Mouse (Mus musculus): Measurements from ENCODE around the gene H1fnt. TPM values are rescaled to one million over a fixed set of nuclear protein-coding genes. Genes with fewer than 3 reads are reported as not detected.

Gene H1fnt
- polyA plus RNA-seq, 1 experiment = not detected

DNA sequence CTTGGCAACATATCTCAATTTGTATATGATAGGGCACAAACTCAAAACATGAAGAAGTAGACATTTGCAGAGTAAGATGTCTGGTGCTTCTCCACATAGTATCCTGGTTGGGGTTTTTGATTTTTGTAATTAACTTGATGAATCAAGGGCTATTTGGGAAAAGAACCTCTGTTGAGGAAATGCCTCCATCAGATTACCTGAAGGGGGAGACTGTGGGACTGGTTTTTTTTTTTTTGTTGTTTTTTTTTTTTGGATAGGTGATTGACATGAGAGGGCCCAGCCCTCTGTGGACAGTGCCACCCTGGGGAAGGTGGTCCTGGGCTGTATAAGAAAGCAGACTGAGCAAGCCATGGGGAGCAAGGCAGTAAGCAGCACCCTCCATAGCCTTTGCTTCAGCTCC, 34.7 kb downstream of the H1fnt start:
- TF ChIP-seq POLR2A (IDR thresholded peaks at IDR 0.05; ENCODE audit: borderline replicate concordance, extremely low read depth, insufficient read depth, insufficient read length, poor library complexity, severe bottlenecking) = no peak
- no peak for TF ChIP-seq CTCF (IDR thresholded peaks at IDR 0.05; ENCODE audit: borderline replicate concordance, extremely low read depth, insufficient read depth, insufficient read length)
- DNase-seq (ENCODE audit: low read depth) = no peak

DNA sequence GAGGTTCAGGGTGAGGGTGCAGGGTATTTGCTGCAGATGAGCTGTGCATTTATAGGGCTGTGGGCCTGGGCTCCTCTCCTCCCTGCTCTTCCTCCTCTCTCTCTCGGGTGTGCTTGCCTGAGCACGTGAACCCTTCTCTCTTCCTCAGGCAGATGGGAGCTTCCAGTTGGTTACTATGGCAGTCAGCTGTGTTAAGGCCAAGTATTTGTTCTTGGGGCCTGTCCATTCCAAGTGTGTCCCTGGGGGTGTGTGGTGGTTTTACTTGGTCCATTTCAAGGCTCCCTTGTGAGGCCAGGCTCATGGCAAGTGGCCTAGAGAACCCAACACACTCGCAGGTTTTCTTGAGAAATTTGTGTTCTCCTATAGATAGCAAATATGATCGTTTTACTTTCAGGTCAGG, 36.2 kb downstream of the H1fnt start, which contains the start of the genes Gm44579 and Olfr287:
TSS of gene Gm44579 (minus strand) at position 101 of the 400 bp plus-strand sequence.
TSS of gene Olfr287 (minus strand) at position 180 of the 400 bp plus-strand sequence.
- no peak for DNase-seq (ENCODE audit: low read depth)
- TF ChIP-seq CTCF (IDR thresholded peaks at IDR 0.05; ENCODE audit: borderline replicate concordance, extremely low read depth, insufficient read depth, insufficient read length) (no peak), POLR2A (IDR thresholded peaks at IDR 0.05; ENCODE audit: borderline replicate concordance, extremely low read depth, insufficient read depth, insufficient read length, poor library complexity, severe bottlenecking) (no peak)

DNA sequence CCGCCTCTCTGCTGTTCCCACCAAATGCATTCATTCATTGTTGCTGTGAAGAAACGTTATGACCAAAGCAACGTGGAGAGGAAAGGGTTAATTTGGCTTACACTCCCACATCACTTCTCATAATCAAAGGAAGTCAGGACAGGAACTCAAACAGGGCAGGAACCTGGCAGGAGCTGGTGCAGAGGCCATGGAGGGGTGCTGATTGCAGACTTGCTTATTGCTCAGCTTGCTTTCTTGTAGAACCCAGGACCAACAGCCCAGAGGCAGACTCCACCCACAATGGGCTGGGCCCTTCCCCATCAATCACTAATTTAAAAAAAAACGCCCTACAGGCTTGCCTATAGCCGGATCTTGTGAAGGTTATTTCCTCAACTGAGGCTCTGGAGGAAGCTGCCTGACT, 43.0 kb downstream of the H1fnt start:
- TF ChIP-seq CTCF (IDR thresholded peaks at IDR 0.05; ENCODE audit: borderline replicate concordance, extremely low read depth, insufficient read depth, insufficient read length) = no peak
- no peak for TF ChIP-seq POLR2A (IDR thresholded peaks at IDR 0.05; ENCODE audit: borderline replicate concordance, extremely low read depth, insufficient read depth, insufficient read length, poor library complexity, severe bottlenecking)
- no peak for DNase-seq (ENCODE audit: low read depth)

DNA sequence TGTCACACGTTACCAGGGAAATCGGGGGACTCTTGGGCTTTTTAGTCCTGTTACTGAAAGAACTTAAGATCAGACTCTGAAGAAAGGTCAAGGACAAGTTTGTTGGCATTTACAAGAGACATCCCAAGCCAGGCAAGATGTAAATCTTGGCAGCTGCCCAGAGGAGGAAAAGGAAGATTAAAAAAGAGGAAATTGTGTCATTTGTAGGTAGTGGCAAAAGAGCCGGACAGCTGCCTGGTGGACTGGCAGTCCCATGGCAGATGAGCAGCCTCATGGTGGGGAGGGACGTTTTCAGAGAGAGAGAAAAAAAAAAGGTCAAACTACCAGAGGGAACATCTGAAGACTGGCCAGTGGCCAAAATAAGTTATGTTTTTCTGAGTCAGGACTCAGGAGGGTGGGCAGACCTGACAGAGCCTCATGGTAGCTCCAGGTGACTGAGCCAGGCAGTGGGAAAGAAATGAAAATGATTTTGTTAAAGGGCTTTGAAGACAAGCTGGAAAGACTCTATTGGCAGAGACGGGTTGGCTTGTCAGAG, 43.7 kb downstream of the H1fnt start:
- no peak for TF ChIP-seq CTCF (IDR thresholded peaks at IDR 0.05; ENCODE audit: borderline replicate concordance, extremely low read depth, insufficient read depth, insufficient read length)
- no peak for TF ChIP-seq POLR2A (IDR thresholded peaks at IDR 0.05; ENCODE audit: borderline replicate concordance, extremely low read depth, insufficient read depth, insufficient read length, poor library complexity, severe bottlenecking)
- no peak for DNase-seq (ENCODE audit: low read depth)

DNA sequence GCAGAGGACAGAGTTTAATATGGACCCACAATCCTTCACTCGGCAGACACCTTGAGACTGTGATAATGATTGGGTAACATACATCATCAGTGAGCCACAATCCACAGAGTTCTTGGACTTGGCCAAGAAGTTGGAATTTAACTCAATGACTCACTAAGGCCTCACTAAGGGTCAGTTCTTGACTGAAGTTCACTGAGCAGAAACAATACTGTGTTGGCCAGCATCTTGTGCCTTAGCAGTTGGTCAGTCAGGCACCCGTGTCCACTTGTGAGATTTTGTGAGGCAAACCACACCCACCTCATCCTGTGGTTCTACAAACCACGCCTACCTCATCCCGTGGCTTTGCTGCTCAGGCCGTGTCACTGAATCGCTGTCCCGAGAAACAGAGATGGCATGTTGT, 47.4 kb downstream of the H1fnt start:
- TF ChIP-seq POLR2A (IDR thresholded peaks at IDR 0.05; ENCODE audit: borderline replicate concordance, extremely low read depth, insufficient read depth, insufficient read length, poor library complexity, severe bottlenecking) (no peak), CTCF (IDR thresholded peaks at IDR 0.05; ENCODE audit: borderline replicate concordance, extremely low read depth, insufficient read depth, insufficient read length) (no peak)

More for the DNA sequence above, 47.4 kb downstream of the H1fnt start:
- no peak for DNase-seq (ENCODE audit: low read depth)

Other genes with a start within 250 kb of the H1fnt start
- 96.7 and 102 TPM in 2 replicates for gene Pfkm, start 164.7 kb downstream of the H1fnt start, polyA plus RNA-seq (2012; rRNA removed)
- gene Senp1, start 163.5 kb downstream of the H1fnt start, polyA plus RNA-seq (2012; rRNA removed) = 20.0 and 25.3 TPM in 2 replicates
- 53.9 and 60.1 TPM in 2 replicates for gene Asb8, start 91.7 kb downstream of the H1fnt start, polyA plus RNA-seq (2012; rRNA removed)
- gene Ccdc184, start 90.1 kb downstream of the H1fnt start, polyA plus RNA-seq (2012; rRNA removed) = 43.2 and 59.2 TPM in 2 replicates
- gene Olfr288, start 61.8 kb downstream of the H1fnt start, polyA plus RNA-seq (2012; rRNA removed) = not detected in 2 replicates
- gene Gm44579, start 36.3 kb downstream of the H1fnt start, polyA plus RNA-seq (2012; rRNA removed) = not detected in 2 replicates
- gene Olfr287, start 36.2 kb downstream of the H1fnt start, polyA plus RNA-seq (2012; rRNA removed) = not detected in 2 replicates
- not detected in 2 replicates for gene Olfr286, start 22.8 kb downstream of the H1fnt start, polyA plus RNA-seq (2012; rRNA removed)
- 7.7 and 13.9 TPM in 2 replicates for gene Zfp641, start 38.9 kb upstream of the H1fnt start, polyA plus RNA-seq (2012; rRNA removed)
- gene Olfr285, start 60.1 kb upstream of the H1fnt start, polyA plus RNA-seq (2012; rRNA removed) = not detected in 2 replicates
- not detected in 2 replicates for gene Olfr284, start 83.7 kb upstream of the H1fnt start, polyA plus RNA-seq (2012; rRNA removed)
- not detected in 2 replicates for gene Olfr283, start 123.7 kb upstream of the H1fnt start, polyA plus RNA-seq (2012; rRNA removed)
- gene Olfr282, start 173.9 kb upstream of the H1fnt start, polyA plus RNA-seq (2012; rRNA removed) = not detected in 2 replicates
- gene Olfr281, start 195.3 kb upstream of the H1fnt start, polyA plus RNA-seq (2012; rRNA removed) = not detected in 2 replicates
- not detected in 2 replicates for gene OR5BS1P, start 212.6 kb upstream of the H1fnt start, polyA plus RNA-seq (2012; rRNA removed)
- gene Lalba, start 225.4 kb upstream of the H1fnt start, polyA plus RNA-seq (2012; rRNA removed) = not detected in 2 replicates
- not detected in 2 replicates for gene Olfr279, start 235.1 kb upstream of the H1fnt start, polyA plus RNA-seq (2012; rRNA removed)